Mouse (Mus musculus): ENCODE results near the gene Olfr1173. TPM values are rescaled to one million over a fixed set of nuclear protein-coding genes. Genes with fewer than 3 reads are reported as not detected.

Olfr1173 gene
- not detected for polyA plus RNA-seq (2014; fragmentation: Illumina TruSeq; extraction: RNeasy Lipid Tissue Mini Kit (QIAGEN cat#74804); ENCODE audit: insufficient read depth, low read depth, low replicate concordance)

GRCm38 (mm10) chr2:88279775-88280174 lies at the start of gene Olfr1173:
Olfr1173 (minus strand) TSS chr2:88279875.

GRCm38 (mm10) chr2:88327115-88327514 lies 47.4 kb upstream of the Olfr1173 start, which contains the start of gene Olfr1175-ps:
Olfr1175-ps (minus strand) TSS chr2:88327215.

GRCm38 (mm10) chr2:88315035-88315434 lies 35.4 kb upstream of the Olfr1173 start, which contains the start of gene Olfr1174-ps:
Olfr1174-ps (minus strand) TSS chr2:88315135.

GRCm38 (mm10) chr2:88228234-88228633 lies 51.4 kb downstream of the Olfr1173 start, which contains the start of gene Olfr1170:
Olfr1170 (minus strand) TSS chr2:88228334.

Other genes with a start within 250 kb of the Olfr1173 start
- not detected for gene Olfr73, start 242.2 kb downstream of the Olfr1173 start, polyA plus RNA-seq (2014; fragmentation: Illumina TruSeq; extraction: RNeasy Lipid Tissue Mini Kit (QIAGEN cat#74804); ENCODE audit: insufficient read depth, low read depth, low replicate concordance)
- gene Olfr1162, start 228.7 kb downstream of the Olfr1173 start, polyA plus RNA-seq (2014; fragmentation: Illumina TruSeq; extraction: RNeasy Lipid Tissue Mini Kit (QIAGEN cat#74804); ENCODE audit: insufficient read depth, low read depth, low replicate concordance) = not detected
- gene Olfr1163, start 208.0 kb downstream of the Olfr1173 start, polyA plus RNA-seq (2014; fragmentation: Illumina TruSeq; extraction: RNeasy Lipid Tissue Mini Kit (QIAGEN cat#74804); ENCODE audit: insufficient read depth, low read depth, low replicate concordance) = not detected
- gene Olfr1164, start 185.9 kb downstream of the Olfr1173 start, polyA plus RNA-seq (2014; fragmentation: Illumina TruSeq; extraction: RNeasy Lipid Tissue Mini Kit (QIAGEN cat#74804); ENCODE audit: insufficient read depth, low read depth, low replicate concordance) = not detected
- gene Olfr1166, start 151.6 kb downstream of the Olfr1173 start, polyA plus RNA-seq (2014; fragmentation: Illumina TruSeq; extraction: RNeasy Lipid Tissue Mini Kit (QIAGEN cat#74804); ENCODE audit: insufficient read depth, low read depth, low replicate concordance) = not detected
- not detected for gene Olfr1167, start 124.7 kb downstream of the Olfr1173 start, polyA plus RNA-seq (2014; fragmentation: Illumina TruSeq; extraction: RNeasy Lipid Tissue Mini Kit (QIAGEN cat#74804); ENCODE audit: insufficient read depth, low read depth, low replicate concordance)
- not detected for gene Olfr1168, start 98.0 kb downstream of the Olfr1173 start, polyA plus RNA-seq (2014; fragmentation: Illumina TruSeq; extraction: RNeasy Lipid Tissue Mini Kit (QIAGEN cat#74804); ENCODE audit: insufficient read depth, low read depth, low replicate concordance)
- not detected for gene Olfr1170, start 51.5 kb downstream of the Olfr1173 start, polyA plus RNA-seq (2014; fragmentation: Illumina TruSeq; extraction: RNeasy Lipid Tissue Mini Kit (QIAGEN cat#74804); ENCODE audit: insufficient read depth, low read depth, low replicate concordance)
- not detected for gene Olfr1174-ps, start 35.3 kb upstream of the Olfr1173 start, polyA plus RNA-seq (2014; fragmentation: Illumina TruSeq; extraction: RNeasy Lipid Tissue Mini Kit (QIAGEN cat#74804); ENCODE audit: insufficient read depth, low read depth, low replicate concordance)
- gene Olfr1175-ps, start 47.3 kb upstream of the Olfr1173 start, polyA plus RNA-seq (2014; fragmentation: Illumina TruSeq; extraction: RNeasy Lipid Tissue Mini Kit (QIAGEN cat#74804); ENCODE audit: insufficient read depth, low read depth, low replicate concordance) = not detected
- not detected for gene Olfr1176, start 56.8 kb upstream of the Olfr1173 start, polyA plus RNA-seq (2014; fragmentation: Illumina TruSeq; extraction: RNeasy Lipid Tissue Mini Kit (QIAGEN cat#74804); ENCODE audit: insufficient read depth, low read depth, low replicate concordance)
- gene Olfr1177-ps, start 66.6 kb upstream of the Olfr1173 start, polyA plus RNA-seq (2014; fragmentation: Illumina TruSeq; extraction: RNeasy Lipid Tissue Mini Kit (QIAGEN cat#74804); ENCODE audit: insufficient read depth, low read depth, low replicate concordance) = not detected
- not detected for gene Olfr1178, start 107.2 kb upstream of the Olfr1173 start, polyA plus RNA-seq (2014; fragmentation: Illumina TruSeq; extraction: RNeasy Lipid Tissue Mini Kit (QIAGEN cat#74804); ENCODE audit: insufficient read depth, low read depth, low replicate concordance)
- gene Olfr1179, start 126.6 kb upstream of the Olfr1173 start, polyA plus RNA-seq (2014; fragmentation: Illumina TruSeq; extraction: RNeasy Lipid Tissue Mini Kit (QIAGEN cat#74804); ENCODE audit: insufficient read depth, low read depth, low replicate concordance) = not detected
- not detected for gene Olfr1180, start 139.3 kb upstream of the Olfr1173 start, polyA plus RNA-seq (2014; fragmentation: Illumina TruSeq; extraction: RNeasy Lipid Tissue Mini Kit (QIAGEN cat#74804); ENCODE audit: insufficient read depth, low read depth, low replicate concordance)
- gene Olfr1181, start 146.3 kb upstream of the Olfr1173 start, polyA plus RNA-seq (2014; fragmentation: Illumina TruSeq; extraction: RNeasy Lipid Tissue Mini Kit (QIAGEN cat#74804); ENCODE audit: insufficient read depth, low read depth, low replicate concordance) = not detected
- not detected for gene Gm13757, start 169.3 kb upstream of the Olfr1173 start, polyA plus RNA-seq (2014; fragmentation: Illumina TruSeq; extraction: RNeasy Lipid Tissue Mini Kit (QIAGEN cat#74804); ENCODE audit: insufficient read depth, low read depth, low replicate concordance)
- not detected for gene Olfr1183, start 175.0 kb upstream of the Olfr1173 start, polyA plus RNA-seq (2014; fragmentation: Illumina TruSeq; extraction: RNeasy Lipid Tissue Mini Kit (QIAGEN cat#74804); ENCODE audit: insufficient read depth, low read depth, low replicate concordance)
- not detected for gene Olfr1184, start 203.7 kb upstream of the Olfr1173 start, polyA plus RNA-seq (2014; fragmentation: Illumina TruSeq; extraction: RNeasy Lipid Tissue Mini Kit (QIAGEN cat#74804); ENCODE audit: insufficient read depth, low read depth, low replicate concordance)
- gene Olfr1185-ps1, start 213.4 kb upstream of the Olfr1173 start, polyA plus RNA-seq (2014; fragmentation: Illumina TruSeq; extraction: RNeasy Lipid Tissue Mini Kit (QIAGEN cat#74804); ENCODE audit: insufficient read depth, low read depth, low replicate concordance) = not detected
- not detected for gene Olfr1186, start 238.7 kb upstream of the Olfr1173 start, polyA plus RNA-seq (2014; fragmentation: Illumina TruSeq; extraction: RNeasy Lipid Tissue Mini Kit (QIAGEN cat#74804); ENCODE audit: insufficient read depth, low read depth, low replicate concordance)

Data from lung, adult 10 weeks (tissue).